Mouse (Mus musculus): ENCODE data around the gene Morc4.

- TF ChIP-seq EP300 (IDR thresholded peaks at IDR 0.05; ENCODE audit: low read depth) (no peak), CTCF (IDR thresholded peaks at IDR 0.05; ENCODE audit: low read depth) (no peak)
Measured at GRCm38 (mm10) chrX:139782278-139783044, 89.0 kb downstream of the Morc4 start, which contains the start of gene Ripply1.

All from liver, postnatal 0 days (tissue).